Mouse (Mus musculus): Measurements from ENCODE around the gene Clic6. TPM values are rescaled to one million over a fixed set of nuclear protein-coding genes. Genes with fewer than 3 reads are reported as not detected.

Clic6 gene
- polyA plus RNA-seq, 1 experiment from 2014 or later = 0.61 TPM

- Histone ChIP-seq H3K9me3 (replicated peaks) (0 out of 2 replicates have a peak, but pooled peaks cover 3% of the 10 kb centered on the region), H3K4me3 (replicated peaks) (no peak within 1 kb of the TSS), H3K9ac (no peak within 1 kb of the TSS), H3K4me2 (no peak within 1 kb of the TSS), H3K36me3 (no peaks in the 10 kb centered on the region), H3K4me1 (replicated peaks) (peaks cover 14% of the 10 kb centered on the region), H3K27me3 (no peaks in the 10 kb centered on the region), H3K27ac (no peak within 1 kb of the TSS)
- DNase-seq (no peak), ATAC-seq (ENCODE audit: low read depth) (no peak)
- 52% methylated on average over 6 of the region's 6 CpGs for WGBS (ENCODE audit: insufficient replicate concordance)
These were observed 14.8 kb upstream of the Clic6 start, which contains the start of gene Rcan1 for GRCm38 (mm10) chr16:92470706-92471105. Gene Rcan1 (minus strand): TSS chr16:92470867.

- Histone ChIP-seq H3K4me3 (replicated peaks) (no peak overlapping the region), H3K9me3 (replicated peaks) (0 out of 2 replicates have a peak, but pooled peaks cover 3% of the 10 kb centered on the region), H3K27ac (no peak overlapping the region), H3K4me1 (replicated peaks) (peaks cover 19% of the 10 kb centered on the region), H3K9ac (no peak overlapping the region), H3K27me3 (peaks cover 10% of the 10 kb centered on the region), H3K36me3 (no peaks in the 10 kb centered on the region), H3K4me2 (no peak overlapping the region)
- ATAC-seq (ENCODE audit: low read depth) (no peak), DNase-seq (no peak)
- WGBS (ENCODE audit: insufficient replicate concordance) = 70% methylated on average over 3 of the region's 3 CpGs
These were observed 12.6 kb upstream of the Clic6 start for GRCm38 (mm10) chr16:92472898-92473297.

- Histone ChIP-seq H3K4me1 (replicated peaks) (peaks cover 19% of the 10 kb centered on the region), H3K27ac (peak overlapping the region; percentile 80), H3K4me2 (peak overlapping the region; percentile 55), H3K36me3 (no peaks in the 10 kb centered on the region), H3K4me3 (replicated peaks) (peak overlapping the region; percentile 47), H3K9ac (peak overlapping the region; percentile 10; the same call in 1 of the 2 replicates), H3K9me3 (replicated peaks) (0 out of 2 replicates have a peak, but pooled peaks cover 3% of the 10 kb centered on the region), H3K27me3 (peaks cover 34% of the 10 kb centered on the region)
- ATAC-seq (ENCODE audit: low read depth) (peak; percentile 89), DNase-seq (peak; percentile 75)
- WGBS (ENCODE audit: insufficient replicate concordance) = 28% methylated on average over 25 of the region's 25 CpGs
These were observed 10.3 kb upstream of the Clic6 start for GRCm38 (mm10) chr16:92475093-92475860.

- H3K4me2 ChIP-seq = peak overlapping the region; percentile 39
- H3K4me1 ChIP-seq (replicated peaks) = peaks cover 15% of the 10 kb centered on the region
- ATAC-seq (ENCODE audit: low read depth) (no peak), DNase-seq (peak; percentile 39)
- no peak overlapping the region for H3K27ac ChIP-seq
- no peak overlapping the region for H3K4me3 ChIP-seq (replicated peaks)
- 0 out of 2 replicates have a peak, but pooled peaks cover 3% of the 10 kb centered on the region for H3K9me3 ChIP-seq (replicated peaks)
- H3K9ac ChIP-seq = no peak overlapping the region
- WGBS (ENCODE audit: insufficient replicate concordance) = 15% methylated on average over 23 of the region's 23 CpGs
- no peaks in the 10 kb centered on the region for H3K36me3 ChIP-seq
- peaks cover 50% of the 10 kb centered on the region for H3K27me3 ChIP-seq
These were observed 6.9 kb upstream of the Clic6 start for GRCm38 (mm10) chr16:92478561-92479150.

DNA sequence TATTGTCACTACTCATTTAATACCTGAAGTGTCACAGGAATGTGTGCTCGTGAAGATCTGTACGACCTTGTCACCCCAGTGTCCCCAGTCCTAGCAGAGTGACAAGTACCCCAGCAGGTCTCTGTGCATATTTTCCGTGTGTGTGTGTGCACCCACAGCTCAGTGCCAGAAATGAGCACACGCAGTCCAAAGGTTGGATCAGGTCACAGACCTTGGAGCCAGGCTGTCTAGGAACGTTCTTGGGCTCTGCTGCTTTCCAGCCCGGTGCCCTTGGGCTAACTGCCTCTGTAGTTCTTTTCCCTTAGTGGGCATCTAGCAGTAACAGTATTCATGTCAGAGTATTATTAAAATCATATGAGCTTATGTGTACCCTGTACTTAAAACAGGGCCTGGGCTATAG lies 1.6 kb downstream of the Clic6 start:
- 79% methylated on average over 6 of the region's 6 CpGs for WGBS (ENCODE audit: insufficient replicate concordance)
- Histone ChIP-seq H3K4me1 (replicated peaks) (peaks cover 47% of the 10 kb centered on the region), H3K36me3 (no peaks in the 10 kb centered on the region), H3K9ac (no peak overlapping the region), H3K27ac (peak overlapping the region; percentile 12; the same call in 1 of the 2 replicates), H3K27me3 (peaks cover 6% of the 10 kb centered on the region), H3K4me3 (replicated peaks) (no peak overlapping the region), H3K9me3 (replicated peaks) (no peaks in the 10 kb centered on the region), H3K4me2 (no peak overlapping the region)
- no peak for DNase-seq
- no peak for ATAC-seq (ENCODE audit: low read depth)

- 11% methylated on average over 4 of the region's 4 CpGs for WGBS (ENCODE audit: insufficient replicate concordance)
- Histone ChIP-seq H3K4me1 (replicated peaks) (peaks cover 51% of the 10 kb centered on the region), H3K27ac (no peak overlapping the region), H3K4me2 (no peak overlapping the region), H3K27me3 (peaks cover 2% of the 10 kb centered on the region), H3K9me3 (replicated peaks) (no peaks in the 10 kb centered on the region), H3K9ac (no peak overlapping the region), H3K4me3 (replicated peaks) (no peak overlapping the region), H3K36me3 (no peaks in the 10 kb centered on the region)
- ATAC-seq (ENCODE audit: low read depth) = peak; percentile 72
- DNase-seq = peak; percentile 74
These were observed 2.0 kb downstream of the Clic6 start for GRCm38 (mm10) chr16:92487489-92487888.

DNA sequence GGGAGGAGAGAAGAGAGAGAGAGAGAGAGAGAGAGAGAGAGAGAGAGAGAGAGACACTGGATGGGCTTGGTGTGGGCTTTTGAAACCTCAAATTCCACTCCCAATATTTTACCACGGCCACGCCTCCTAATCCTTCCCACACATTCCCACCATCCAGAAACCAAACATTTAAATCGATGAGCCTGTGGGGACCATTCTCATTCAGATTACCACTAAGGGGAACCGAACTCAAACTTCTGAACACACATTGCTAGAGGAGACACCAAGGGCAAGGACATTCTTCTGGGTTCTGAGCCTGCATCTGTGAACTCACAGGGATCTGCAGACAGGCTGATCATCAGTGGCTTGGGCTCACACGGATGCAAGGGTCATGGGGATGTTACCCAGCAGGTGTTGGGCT lies 2.9 kb downstream of the Clic6 start:
- Histone ChIP-seq H3K4me2 (peak overlapping the region; percentile 14; the same call in 1 of the 2 replicates), H3K4me3 (replicated peaks) (no peak overlapping the region), H3K4me1 (replicated peaks) (peaks cover 57% of the 10 kb centered on the region)

GRCm38 (mm10) chr16:92489356-92489755 lies 3.8 kb downstream of the Clic6 start:
- peak; percentile 76 for DNase-seq
- ATAC-seq (ENCODE audit: low read depth) = peak; percentile 83
- Histone ChIP-seq H3K4me1 (replicated peaks) (peaks cover 66% of the 10 kb centered on the region), H3K27ac (peak overlapping the region; percentile 83), H3K9ac (peak overlapping the region; percentile 40), H3K4me2 (peak overlapping the region; percentile 55), H3K36me3 (no peaks in the 10 kb centered on the region), H3K9me3 (replicated peaks) (no peaks in the 10 kb centered on the region), H3K27me3 (no peaks in the 10 kb centered on the region), H3K4me3 (replicated peaks) (peak overlapping the region; percentile 10; the same call in 1 of the 2 replicates)
- WGBS (ENCODE audit: insufficient replicate concordance) = 18% methylated on average over 9 of the region's 9 CpGs

More for the DNA sequence above, 2.9 kb downstream of the Clic6 start:
- H3K9ac ChIP-seq = no peak overlapping the region; the same call in 1 of the 2 replicates
- H3K9me3 ChIP-seq (replicated peaks) = no peaks in the 10 kb centered on the region
- H3K27ac ChIP-seq = peak overlapping the region; percentile 63
- 79% methylated on average over 5 of the region's 5 CpGs for WGBS (ENCODE audit: insufficient replicate concordance)
- no peaks in the 10 kb centered on the region for H3K36me3 ChIP-seq
- DNase-seq (no peak), ATAC-seq (ENCODE audit: low read depth) (no peak)
- no peaks in the 10 kb centered on the region for H3K27me3 ChIP-seq

- ATAC-seq (ENCODE audit: low read depth) (no peak), DNase-seq (no peak)
- H3K4me3 ChIP-seq (replicated peaks) = peak overlapping the region; percentile 49
- H3K36me3 ChIP-seq = no peaks in the 10 kb centered on the region
- H3K27ac ChIP-seq = no peak overlapping the region
- 9% methylated on average over 26 of the region's 26 CpGs for WGBS (ENCODE audit: insufficient replicate concordance)
- peaks cover 67% of the 10 kb centered on the region for H3K27me3 ChIP-seq
- peak overlapping the region; percentile 65 for H3K4me2 ChIP-seq
- H3K4me1 ChIP-seq (replicated peaks) = peaks cover 36% of the 10 kb centered on the region
- 0 out of 2 replicates have a peak, but pooled peaks cover 2% of the 10 kb centered on the region for H3K9me3 ChIP-seq (replicated peaks)
- H3K9ac ChIP-seq = peak overlapping the region; percentile 26; the same call in 1 of the 2 replicates
These were observed 12.5 kb downstream of the Clic6 start for GRCm38 (mm10) chr16:92497851-92498588.

DNA sequence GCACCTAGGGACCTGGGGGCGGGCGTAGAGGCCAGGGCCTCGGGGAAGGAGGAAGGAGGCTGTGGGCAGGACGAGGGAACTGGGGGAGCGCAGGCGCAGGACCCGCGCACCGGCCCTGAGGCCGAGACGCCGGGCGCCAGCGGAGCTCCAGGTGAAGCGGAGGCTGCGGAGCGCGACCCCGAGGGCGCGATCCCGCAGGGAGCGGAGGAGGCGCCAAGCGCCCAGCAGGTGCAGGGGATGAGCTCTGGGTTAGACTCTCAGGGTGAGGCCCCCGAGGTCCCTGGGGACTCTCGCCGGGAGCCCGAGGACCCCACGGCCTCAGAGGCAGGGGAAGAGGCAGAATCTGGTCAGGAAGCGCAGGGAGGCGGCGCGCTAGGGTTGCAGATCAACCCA lies 13.0 kb downstream of the Clic6 start:
- Histone ChIP-seq H3K27me3 (peaks cover 67% of the 10 kb centered on the region), H3K9ac (peak overlapping the region; percentile 26; the same call in 1 of the 2 replicates), H3K4me2 (peak overlapping the region; percentile 65), H3K4me3 (replicated peaks) (peak overlapping the region; percentile 49), H3K9me3 (replicated peaks) (0 out of 2 replicates have a peak, but pooled peaks cover 2% of the 10 kb centered on the region), H3K4me1 (replicated peaks) (peaks cover 30% of the 10 kb centered on the region), H3K36me3 (no peaks in the 10 kb centered on the region), H3K27ac (no peak overlapping the region)
- WGBS (ENCODE audit: insufficient replicate concordance) = under 1% methylated on average over 34 of the region's 34 CpGs
- no peak for DNase-seq
- ATAC-seq (ENCODE audit: low read depth) = no peak

DNA sequence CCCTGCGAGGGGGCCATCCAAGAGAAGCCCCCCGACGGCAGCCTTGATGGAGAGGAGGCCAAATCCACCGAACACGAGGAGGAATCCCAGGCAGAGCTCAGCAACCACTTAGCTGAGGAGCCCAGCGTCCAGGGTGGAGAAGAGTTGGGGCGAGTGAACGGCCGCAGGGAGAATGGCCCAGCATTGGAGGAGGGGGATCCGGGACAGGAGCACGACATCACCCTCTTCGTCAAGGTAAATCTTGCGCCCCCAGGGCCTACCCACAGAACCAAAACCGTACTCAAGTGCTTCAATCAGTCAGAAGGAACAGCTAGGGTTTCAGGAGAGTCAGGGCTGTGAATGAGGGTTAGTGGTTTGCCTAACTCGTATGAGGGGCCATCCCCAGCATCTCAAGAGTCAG lies 13.8 kb downstream of the Clic6 start:
- Histone ChIP-seq H3K27me3 (peaks cover 71% of the 10 kb centered on the region), H3K4me1 (replicated peaks) (peaks cover 23% of the 10 kb centered on the region), H3K9ac (no peak overlapping the region), H3K27ac (no peak overlapping the region), H3K4me3 (replicated peaks) (peak overlapping the region; percentile 49), H3K9me3 (replicated peaks) (0 out of 2 replicates have a peak, but pooled peaks cover 2% of the 10 kb centered on the region), H3K36me3 (no peaks in the 10 kb centered on the region), H3K4me2 (peak overlapping the region; percentile 65)
- DNase-seq (no peak), ATAC-seq (ENCODE audit: low read depth) (no peak)
- WGBS (ENCODE audit: insufficient replicate concordance) = 18% methylated on average over 15 of the region's 15 CpGs

All from liver, embryonic 13.5 days (tissue).